Mouse (Mus musculus) cerebellum, adult 2 months (tissue): ENCODE data around the gene Fam83c.

Experiments used
- CTCF ChIP-seq: fragments of 200-500 bp; IDR thresholded peaks from 2 replicates; pipeline ENCODE4 v1.5.1; 2011; ENCODE audit warnings: low read depth, mild to moderate bottlenecking, control low read depth, low read length, moderate library complexity, borderline replicate concordance; ENCODE audit not compliant: insufficient read depth
- POLR2A ChIP-seq: fragments of 200-500 bp; IDR thresholded peaks from 2 replicates; pipeline ENCODE4 v1.6.1; 2011; ENCODE audit warnings: low read length, control low read depth, borderline replicate concordance; ENCODE audit not compliant: insufficient read depth

- no peak for TF ChIP-seq CTCF
- no peak for TF ChIP-seq POLR2A
Observed at GRCm38 (mm10) chr2:155804053-155804452, 30.6 kb downstream of the Fam83c start.
